Mouse (Mus musculus): ENCODE results near the gene Cnppd1.
A peak's percentile ranks its signal among the peaks of the same experiment; 100 is the strongest.

The Cnppd1 gene

GRCm38 (mm10) chr1:75147411-75148135, 5.1 kb upstream of the Cnppd1 start:
- no peak for DNase-seq (ENCODE audit: low spot score in 2 of 2)

GRCm38 (mm10) chr1:75145589-75145988, 3.1 kb upstream of the Cnppd1 start:
- no peak for DNase-seq (ENCODE audit: low spot score in 2 of 2)

- peak; percentile 67 to 72 for DNase-seq (ENCODE audit: low spot score in 2 of 2)
Measured at GRCm38 (mm10) chr1:75141486-75142190, 873 bp downstream of the Cnppd1 start.

GRCm38 (mm10) chr1:75140601-75141190, 1.8 kb downstream of the Cnppd1 start:
- no peak for DNase-seq (ENCODE audit: low spot score in 2 of 2)

GRCm38 (mm10) chr1:75138448-75138847, 4.1 kb downstream of the Cnppd1 start:
- DNase-seq (ENCODE audit: low spot score in 2 of 2), result no peak

GRCm38 (mm10) chr1:75136730-75137129, 5.8 kb downstream of the Cnppd1 start:
- DNase-seq (ENCODE audit: low spot score in 2 of 2), result no peak

- no peak for DNase-seq (ENCODE audit: low spot score in 2 of 2)
Measured at GRCm38 (mm10) chr1:75136293-75136692, 6.2 kb downstream of the Cnppd1 start.

- no peak for DNase-seq (ENCODE audit: low spot score in 2 of 2)
Measured at GRCm38 (mm10) chr1:75133421-75134207, 8.9 kb downstream of the Cnppd1 start, which contains the start of gene Slc23a3. Slc23a3 (minus strand) TSS chr1:75133890.

- no peak for DNase-seq (ENCODE audit: low spot score in 2 of 2)
Measured at GRCm38 (mm10) chr1:75128641-75129040, 13.9 kb downstream of the Cnppd1 start.

GRCm38 (mm10) chr1:75125418-75125817, 17.1 kb downstream of the Cnppd1 start:
- DNase-seq (ENCODE audit: low spot score in 2 of 2), result no peak

GRCm38 (mm10) chr1:75124346-75125321, 17.9 kb downstream of the Cnppd1 start, which contains the start of gene Nhej1:
Nhej1 (minus strand) TSS chr1:75125200.
- peak; percentile 94 for DNase-seq (ENCODE audit: low spot score in 2 of 2)

- DNase-seq (ENCODE audit: low spot score in 2 of 2), result no peak
Measured at GRCm38 (mm10) chr1:75122211-75122610, 20.3 kb downstream of the Cnppd1 start.
